Mouse (Mus musculus) intestine, embryonic 15.5 days (tissue): Measurements from ENCODE around the gene Tmem141. TPM values are rescaled to one million over a fixed set of nuclear protein-coding genes. Genes with fewer than 3 reads are reported as not detected.

Experiments used
- ATAC-seq: fragments of 200-750 bp; cut with Nextera tagmentation; 2 replicates; pipeline ENCODE4 v1.8.0; 2017; ENCODE audit warnings: moderate TSS enrichment, moderate library complexity
- H3K27ac ChIP-seq: fragments of 300-500 bp; sonication (generic); 2 replicates; pipeline ENCODE4 v1.5.1; 2015; ENCODE audit warnings: mild to moderate bottlenecking, inconsistent platforms
- H3K27me3 ChIP-seq: fragments of 300-500 bp; sonication (generic); replicated peaks from 2 replicates; pipeline ENCODE4 v1.6.1; 2015; ENCODE audit warnings: inconsistent platforms
- H3K36me3 ChIP-seq: fragments of 300-500 bp; sonication (generic); 2 replicates; pipeline ENCODE4 v1.6.1; 2015; ENCODE audit warnings: inconsistent platforms
- H3K4me1 ChIP-seq: fragments of 300-500 bp; sonication (generic); replicated peaks from 2 replicates; pipeline ENCODE4 v1.6.1; 2015; ENCODE audit warnings: inconsistent platforms
- H3K4me2 ChIP-seq: fragments of 300-500 bp; sonication (generic); replicated peaks from 2 replicates; pipeline ENCODE4 v1.6.1; 2015; ENCODE audit warnings: mild to moderate bottlenecking, inconsistent platforms
- H3K4me3 ChIP-seq: fragments of 300-500 bp; sonication (generic); replicated peaks from 2 replicates; pipeline ENCODE4 v1.5.1; 2015; ENCODE audit warnings: inconsistent platforms
- H3K9ac ChIP-seq: fragments of 300-500 bp; sonication (generic); 2 replicates; pipeline ENCODE4 v1.6.1; 2015; ENCODE audit warnings: inconsistent platforms
- H3K9me3 ChIP-seq: fragments of 300-500 bp; sonication (generic); 2 replicates; pipeline ENCODE4 v1.6.1; 2016; ENCODE audit warnings: inconsistent platforms
- WGBS: fragments of 180-500 bp; shearing (Covaris S2); methylation state at CpG from one replicate; pipeline ENCODE4 v1.1.7; 2015; 5-methylcytosine and 5-hydroxymethylcytosine counted together
- polyA plus RNA-seq: library from polyadenylated mRNA; unstranded; fragments of >200 nt; fragmentation: Nextera tagmentation; extraction: Ambion mirVana; gene quantifications from 2 replicates; pipeline ENCODE4 v1.2.1, GENCODE M21; 2015

The Tmem141 gene
- polyA plus RNA-seq, 1 experiment from 2014 or later: 22.2 TPM

- no peaks in the 10 kb centered on the region for H3K9me3 ChIP-seq
- no peak overlapping the region for H3K4me2 ChIP-seq
- H3K27ac ChIP-seq: no peak overlapping the region
- H3K27me3 ChIP-seq: no peaks in the 10 kb centered on the region
- H3K9ac ChIP-seq: no peak overlapping the region
- H3K36me3 ChIP-seq: no peaks in the 10 kb centered on the region
- no peak overlapping the region for H3K4me3 ChIP-seq
- no peak for ATAC-seq
- H3K4me1 ChIP-seq: no peaks in the 10 kb centered on the region
- WGBS: 56% methylated on average over 1 of the region's 1 CpGs
Measured at GRCm38 (mm10) chr2:25634046-25634445, 12.2 kb upstream of the Tmem141 start.

DNA sequence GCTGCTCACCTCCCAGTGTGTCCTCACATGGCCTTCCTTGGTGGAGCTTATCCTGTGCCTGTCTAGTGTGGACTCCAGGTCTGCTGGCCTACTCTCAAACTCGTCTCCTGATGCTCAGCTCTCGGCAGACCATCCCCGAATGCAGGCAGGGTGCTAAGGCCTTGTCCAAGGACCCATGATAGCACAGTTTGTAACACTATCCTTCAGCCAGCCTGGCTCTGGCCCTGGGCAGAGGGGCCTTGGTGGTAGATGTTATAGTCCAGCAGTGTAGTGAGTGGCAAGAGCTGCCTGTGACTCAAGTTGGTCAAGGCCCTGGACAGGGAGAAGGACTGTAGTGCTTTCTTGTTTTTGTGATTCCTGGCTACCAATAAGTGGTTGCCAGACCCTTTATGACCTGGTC, 11.8 kb upstream of the Tmem141 start:
- no peak overlapping the region for H3K9ac ChIP-seq

GRCm38 (mm10) chr2:25628738-25629137, 6.9 kb upstream of the Tmem141 start:
- no peak overlapping the region for H3K9ac ChIP-seq
- H3K9me3 ChIP-seq: no peaks in the 10 kb centered on the region
- H3K4me3 ChIP-seq: no peak overlapping the region
- H3K27ac ChIP-seq: no peak overlapping the region
- H3K4me2 ChIP-seq: no peak overlapping the region
- H3K36me3 ChIP-seq: no peaks in the 10 kb centered on the region
- no peaks in the 10 kb centered on the region for H3K4me1 ChIP-seq
- no peaks in the 10 kb centered on the region for H3K27me3 ChIP-seq
- ATAC-seq: no peak
- WGBS: 48% methylated on average over 4 of the region's 4 CpGs

More for the DNA sequence above, 11.8 kb upstream of the Tmem141 start:
- ATAC-seq: no peak
- 75% methylated on average over 3 of the region's 3 CpGs for WGBS
- Histone ChIP-seq H3K4me1 (no peaks in the 10 kb centered on the region), H3K27ac (no peak overlapping the region), H3K9me3 (no peaks in the 10 kb centered on the region), H3K4me3 (no peak overlapping the region), H3K27me3 (no peaks in the 10 kb centered on the region), H3K36me3 (no peaks in the 10 kb centered on the region), H3K4me2 (no peak overlapping the region)

GRCm38 (mm10) chr2:25627811-25628210, 6.0 kb upstream of the Tmem141 start, which contains the start of gene Fcna:
Fcna (minus strand) TSS chr2:25628030.
- Histone ChIP-seq H3K9ac (no peak within 1 kb of the TSS), H3K27ac (no peak within 1 kb of the TSS), H3K4me1 (no peaks in the 10 kb centered on the region), H3K4me3 (no peak within 1 kb of the TSS), H3K27me3 (no peaks in the 10 kb centered on the region), H3K36me3 (no peaks in the 10 kb centered on the region), H3K4me2 (no peak within 1 kb of the TSS), H3K9me3 (no peaks in the 10 kb centered on the region)
- ATAC-seq: no peak
- 71% methylated on average over 6 of the region's 6 CpGs for WGBS

- H3K4me1 ChIP-seq: 0 out of 2 replicates have a peak, but pooled peaks cover 4% of the 10 kb centered on the region
- no peak overlapping the region for H3K9ac ChIP-seq
- no peak overlapping the region for H3K4me2 ChIP-seq
- ATAC-seq: no peak
- no peaks in the 10 kb centered on the region for H3K27me3 ChIP-seq
- no peak overlapping the region for H3K27ac ChIP-seq
- WGBS: 57% methylated on average over 5 of the region's 5 CpGs
- no peak overlapping the region for H3K4me3 ChIP-seq
- no peaks in the 10 kb centered on the region for H3K36me3 ChIP-seq
- no peaks in the 10 kb centered on the region for H3K9me3 ChIP-seq
Measured at GRCm38 (mm10) chr2:25625986-25626385, 4.2 kb upstream of the Tmem141 start.

- H3K9ac ChIP-seq: no peak overlapping the region
- no peaks in the 10 kb centered on the region for H3K36me3 ChIP-seq
- H3K4me3 ChIP-seq: no peak overlapping the region
- H3K9me3 ChIP-seq: no peaks in the 10 kb centered on the region
- no peak for ATAC-seq
- H3K4me1 ChIP-seq: peaks cover 14% of the 10 kb centered on the region; the same call in 1 of the 2 replicates
- WGBS: 84% methylated on average over 4 of the region's 4 CpGs
- H3K27me3 ChIP-seq: peaks cover 28% of the 10 kb centered on the region
- H3K4me2 ChIP-seq: peak overlapping the region; percentile 86
- H3K27ac ChIP-seq: no peak overlapping the region
Measured at GRCm38 (mm10) chr2:25620852-25621228, 965 bp downstream of the Tmem141 start.

- 83% methylated on average over 6 of the region's 6 CpGs for WGBS
- ATAC-seq: no peak
Measured at GRCm38 (mm10) chr2:25620386-25620785, 1.4 kb downstream of the Tmem141 start.

GRCm38 (mm10) chr2:25617578-25617977, 4.2 kb downstream of the Tmem141 start, which contains the start of gene Ccdc183:
Ccdc183 (minus strand) TSS chr2:25617678.
- Histone ChIP-seq H3K27me3 (peaks cover 42% of the 10 kb centered on the region), H3K9me3 (no peaks in the 10 kb centered on the region), H3K36me3 (no peaks in the 10 kb centered on the region), H3K4me3 (no peak within 1 kb of the TSS; the same call in 1 of the 2 replicates), H3K4me1 (peaks cover 14% of the 10 kb centered on the region; the same call in 1 of the 2 replicates), H3K9ac (no peak within 1 kb of the TSS), H3K27ac (no peak within 1 kb of the TSS), H3K4me2 (peak within 1 kb of the TSS; percentile 51; the same call in 1 of the 2 replicates)
- WGBS: 77% methylated on average over 3 of the region's 3 CpGs
- no peak for ATAC-seq

More at GRCm38 (mm10) chr2:25620386-25620785, 1.4 kb downstream of the Tmem141 start:
- Histone ChIP-seq H3K27ac (no peak overlapping the region), H3K27me3 (peaks cover 32% of the 10 kb centered on the region), H3K4me3 (no peak overlapping the region), H3K9ac (no peak overlapping the region), H3K36me3 (no peaks in the 10 kb centered on the region), H3K4me1 (peaks cover 14% of the 10 kb centered on the region; the same call in 1 of the 2 replicates), H3K4me2 (no peak overlapping the region), H3K9me3 (no peaks in the 10 kb centered on the region)

DNA sequence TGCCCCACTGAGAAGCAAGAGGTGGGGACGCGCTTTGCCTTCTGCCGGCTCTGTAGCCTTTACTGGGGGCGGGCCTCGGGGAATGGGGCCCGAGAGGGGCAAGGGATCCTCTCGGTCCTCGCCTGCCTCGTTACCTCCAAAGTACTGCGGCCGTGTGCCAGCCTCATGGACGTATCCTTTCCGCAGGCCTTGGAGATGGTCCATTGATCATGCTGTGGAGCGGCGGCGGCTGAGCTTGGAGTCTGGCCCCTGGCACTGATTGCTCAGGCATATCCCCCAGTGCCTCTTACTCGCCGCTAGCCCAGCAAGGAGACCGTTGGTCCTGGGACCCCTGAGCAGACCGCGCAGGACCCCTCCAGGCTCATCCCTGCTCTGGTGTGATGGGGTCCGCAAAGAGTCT, 5.4 kb downstream of the Tmem141 start:
- Histone ChIP-seq H3K27ac (no peak overlapping the region), H3K4me2 (peak overlapping the region; percentile 51), H3K4me3 (peak overlapping the region; percentile 3), H3K36me3 (no peaks in the 10 kb centered on the region), H3K4me1 (peaks cover 11% of the 10 kb centered on the region; the same call in 1 of the 2 replicates), H3K9me3 (no peaks in the 10 kb centered on the region), H3K9ac (peak overlapping the region; percentile 39), H3K27me3 (peaks cover 42% of the 10 kb centered on the region)
- ATAC-seq: no peak
- 19% methylated on average over 22 of the region's 22 CpGs for WGBS

DNA sequence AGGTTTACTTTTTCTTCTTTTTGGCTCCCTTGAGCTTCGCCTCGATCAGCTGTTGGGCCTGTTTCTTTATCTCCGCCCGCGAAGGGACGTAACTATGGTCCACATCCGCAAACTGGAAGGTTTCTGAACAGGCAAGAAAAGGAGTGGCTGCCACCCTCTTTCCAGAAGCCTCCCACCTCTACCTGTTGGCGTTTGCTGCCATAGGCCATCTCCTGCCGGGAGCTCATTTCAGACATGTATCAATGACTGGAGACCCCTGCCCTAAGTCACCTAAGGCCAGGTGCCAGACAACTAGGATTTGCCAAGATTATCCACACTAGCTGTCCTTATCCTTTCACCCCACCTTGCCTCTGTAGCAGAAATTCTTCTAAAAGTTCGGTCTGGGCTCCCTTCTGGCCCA, 13.1 kb downstream of the Tmem141 start:
- Histone ChIP-seq H3K4me1 (peaks cover 13% of the 10 kb centered on the region; the same call in 1 of the 2 replicates), H3K27ac (peak overlapping the region; percentile 95), H3K4me3 (peak overlapping the region; percentile 85), H3K4me2 (peak overlapping the region; percentile 58), H3K9ac (0 out of 2 replicates have a peak overlapping the region, but pooled peaks have one; percentile 92), H3K36me3 (no peaks in the 10 kb centered on the region), H3K9me3 (no peaks in the 10 kb centered on the region), H3K27me3 (no peaks in the 10 kb centered on the region; the same call in 1 of the 2 replicates)
- peak; percentile 32 for ATAC-seq
- 60% methylated on average over 10 of the region's 10 CpGs for WGBS

DNA sequence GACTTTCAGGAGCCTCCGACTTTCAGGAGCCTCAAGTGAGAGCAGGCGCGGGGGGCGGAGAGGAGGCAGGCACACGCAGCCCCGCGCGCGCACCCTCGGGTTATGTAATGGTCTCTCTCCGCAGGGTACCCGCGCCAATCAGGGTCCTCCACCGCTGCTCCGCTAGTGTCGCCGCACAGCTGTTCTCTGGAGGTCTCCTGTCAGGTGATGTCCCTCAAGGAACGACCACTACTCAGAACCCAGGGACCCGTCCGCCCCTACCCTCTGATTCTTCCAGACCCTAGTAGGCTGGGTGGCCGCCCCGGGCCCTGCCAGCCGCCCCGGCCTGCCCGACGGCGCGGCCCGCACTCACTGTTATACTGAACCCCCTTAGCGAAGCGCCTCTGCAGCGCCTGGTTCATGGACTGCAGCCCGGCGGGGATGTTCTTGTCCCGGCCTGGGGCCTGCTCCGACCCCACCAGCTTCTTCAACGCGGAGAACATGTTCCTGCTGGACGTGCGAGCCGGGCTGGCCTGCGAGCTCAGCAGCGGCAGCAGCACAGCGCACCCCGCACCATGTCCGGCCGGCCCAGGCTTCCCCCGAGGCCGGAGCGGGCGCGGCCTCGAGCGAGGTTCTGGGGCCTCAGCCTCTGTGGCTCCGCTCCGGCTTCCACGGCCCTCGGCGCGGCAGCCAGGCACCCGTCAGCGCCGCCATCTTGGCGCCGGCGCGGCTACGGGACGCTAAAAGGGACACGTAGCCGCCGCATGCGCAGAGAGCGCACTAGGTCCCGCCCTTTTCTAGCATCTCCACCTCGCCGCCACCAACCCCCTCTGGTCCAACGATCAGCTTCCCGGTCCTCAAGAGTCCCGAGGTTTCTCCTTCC, 13.8 kb downstream of the Tmem141 start, which contains the start of gene Rabl6:
Gene Rabl6, minus strand, starts transcription at position 761 of the 862 bp plus-strand sequence.
- Histone ChIP-seq H3K9me3 (no peaks in the 10 kb centered on the region), H3K36me3 (peaks cover 4% of the 10 kb centered on the region; the same call in 1 of the 2 replicates), H3K27ac (peak within 1 kb of the TSS; percentile 95), H3K4me1 (peaks cover 13% of the 10 kb centered on the region; the same call in 1 of the 2 replicates), H3K9ac (peak within 1 kb of the TSS; percentile 92), H3K4me2 (peak within 1 kb of the TSS; percentile 58), H3K4me3 (peak within 1 kb of the TSS; percentile 85), H3K27me3 (no peaks in the 10 kb centered on the region; the same call in 1 of the 2 replicates)
- peak; percentile 93 for ATAC-seq
- under 1% methylated on average over 80 of the region's 80 CpGs for WGBS

DNA sequence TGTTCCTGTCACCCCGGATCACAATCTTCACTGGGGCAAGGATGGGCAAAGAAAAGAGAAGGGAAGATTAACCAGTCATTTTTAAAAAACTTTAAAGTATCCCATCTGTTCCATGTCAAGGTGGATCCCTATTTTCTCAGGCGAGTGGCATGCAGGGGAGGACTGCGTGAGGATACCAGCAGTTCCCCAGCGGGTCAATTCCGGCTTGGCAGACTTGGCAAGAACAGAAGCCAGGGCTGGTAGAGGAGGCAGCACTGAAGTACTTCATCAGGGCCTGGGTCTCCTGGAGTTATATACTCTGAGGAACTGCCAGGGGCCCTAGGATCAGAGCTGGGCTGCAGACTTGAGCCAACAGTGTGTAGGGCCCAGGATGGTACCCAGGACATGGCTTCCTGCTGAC, 19.3 kb downstream of the Tmem141 start:
- no peak overlapping the region for H3K9ac ChIP-seq
- no peak overlapping the region for H3K4me3 ChIP-seq
- ATAC-seq: no peak
- H3K4me1 ChIP-seq: 0 out of 2 replicates have a peak, but pooled peaks cover 7% of the 10 kb centered on the region
- WGBS: 95% methylated on average over 5 of the region's 5 CpGs
- no peak overlapping the region for H3K4me2 ChIP-seq
- H3K9me3 ChIP-seq: no peaks in the 10 kb centered on the region
- H3K27ac ChIP-seq: no peak overlapping the region
- H3K27me3 ChIP-seq: no peaks in the 10 kb centered on the region
- H3K36me3 ChIP-seq: peaks cover 42% of the 10 kb centered on the region
